Mouse (Mus musculus): ENCODE measurements around the gene Syn3. TPM values are rescaled to one million over a fixed set of nuclear protein-coding genes. Genes with fewer than 3 reads are reported as not detected.

The Syn3 gene
- polyA plus RNA-seq, 1 experiment from 2014 or later = 7.1 TPM

GRCm38 (mm10) chr10:86344654-86345053 is 154.0 kb downstream of the Syn3 start:
- no peaks in the 10 kb centered on the region for H3K27me3 ChIP-seq (ENCODE audit: control insufficient read depth, insufficient read depth, low read length)
- H3K4me3 ChIP-seq (ENCODE audit: low read depth, low read length) = no peak overlapping the region
- H3K9me3 ChIP-seq (ENCODE audit: control insufficient read depth, low read length) = no peaks in the 10 kb centered on the region
- H3K4me2 ChIP-seq (ENCODE audit: low read depth, low read length, severe bottlenecking) = no peak overlapping the region
- DNase-seq (ENCODE audit: low spot score) = no peak
- H3K27ac ChIP-seq (ENCODE audit: low read depth, low read length) = no peak overlapping the region
- no peaks in the 10 kb centered on the region for H3K36me3 ChIP-seq (ENCODE audit: control insufficient read depth, insufficient read depth, low read length)
- WGBS = 85% methylated on average over 6 of the region's 6 CpGs
- ATAC-seq (replicated peaks; ENCODE audit: low FRiP score) = no peak
- 0 out of 2 replicates have a peak, but pooled peaks cover 2% of the 10 kb centered on the region for H3K4me1 ChIP-seq (replicated peaks; ENCODE audit: control insufficient read depth, insufficient read depth, low read length)
- H3K9ac ChIP-seq (ENCODE audit: low read length) = no peak overlapping the region

- Histone ChIP-seq H3K9ac (ENCODE audit: low read length) (no peak overlapping the region), H3K36me3 (ENCODE audit: control insufficient read depth, insufficient read depth, low read length) (no peaks in the 10 kb centered on the region), H3K27me3 (ENCODE audit: control insufficient read depth, insufficient read depth, low read length) (no peaks in the 10 kb centered on the region), H3K4me2 (ENCODE audit: low read depth, low read length, severe bottlenecking) (no peak overlapping the region), H3K4me3 (ENCODE audit: low read depth, low read length) (no peak overlapping the region), H3K4me1 (replicated peaks; ENCODE audit: control insufficient read depth, insufficient read depth, low read length) (0 out of 2 replicates have a peak, but pooled peaks cover 2% of the 10 kb centered on the region), H3K9me3 (ENCODE audit: control insufficient read depth, low read length) (no peaks in the 10 kb centered on the region), H3K27ac (ENCODE audit: low read depth, low read length) (no peak overlapping the region)
- DNase-seq (ENCODE audit: low spot score) = no peak
- ATAC-seq (replicated peaks; ENCODE audit: low FRiP score) = no peak
- 92% methylated on average over 7 of the region's 7 CpGs for WGBS
Observed at GRCm38 (mm10) chr10:86343931-86344330, 154.8 kb downstream of the Syn3 start.

- ATAC-seq (replicated peaks; ENCODE audit: low FRiP score) = no peak
Observed at GRCm38 (mm10) chr10:86343362-86343761, 155.3 kb downstream of the Syn3 start.

GRCm38 (mm10) chr10:86342713-86343112 is 156.0 kb downstream of the Syn3 start:
- H3K27me3 ChIP-seq (ENCODE audit: control insufficient read depth, insufficient read depth, low read length) = no peaks in the 10 kb centered on the region
- WGBS = 79% methylated on average over 7 of the region's 7 CpGs
- no peaks in the 10 kb centered on the region for H3K9me3 ChIP-seq (ENCODE audit: control insufficient read depth, low read length)
- DNase-seq (ENCODE audit: low spot score) (no peak), ATAC-seq (replicated peaks; ENCODE audit: low FRiP score) (no peak)
- H3K4me1 ChIP-seq (replicated peaks; ENCODE audit: control insufficient read depth, insufficient read depth, low read length) = 0 out of 2 replicates have a peak, but pooled peaks cover 2% of the 10 kb centered on the region
- no peak overlapping the region for H3K9ac ChIP-seq (ENCODE audit: low read length)
- no peaks in the 10 kb centered on the region for H3K36me3 ChIP-seq (ENCODE audit: control insufficient read depth, insufficient read depth, low read length)
- no peak overlapping the region for H3K27ac ChIP-seq (ENCODE audit: low read depth, low read length)
- no peak overlapping the region for H3K4me2 ChIP-seq (ENCODE audit: low read depth, low read length, severe bottlenecking)
- no peak overlapping the region for H3K4me3 ChIP-seq (ENCODE audit: low read depth, low read length)

More at GRCm38 (mm10) chr10:86343362-86343761, 155.3 kb downstream of the Syn3 start:
- 93% methylated on average over 6 of the region's 6 CpGs for WGBS
- Histone ChIP-seq H3K4me2 (ENCODE audit: low read depth, low read length, severe bottlenecking) (no peak overlapping the region), H3K4me1 (replicated peaks; ENCODE audit: control insufficient read depth, insufficient read depth, low read length) (0 out of 2 replicates have a peak, but pooled peaks cover 2% of the 10 kb centered on the region), H3K27ac (ENCODE audit: low read depth, low read length) (no peak overlapping the region), H3K36me3 (ENCODE audit: control insufficient read depth, insufficient read depth, low read length) (no peaks in the 10 kb centered on the region), H3K27me3 (ENCODE audit: control insufficient read depth, insufficient read depth, low read length) (no peaks in the 10 kb centered on the region), H3K4me3 (ENCODE audit: low read depth, low read length) (no peak overlapping the region), H3K9ac (ENCODE audit: low read length) (no peak overlapping the region), H3K9me3 (ENCODE audit: control insufficient read depth, low read length) (no peaks in the 10 kb centered on the region)
- DNase-seq (ENCODE audit: low spot score) = no peak

GRCm38 (mm10) chr10:86342151-86342550 is 156.5 kb downstream of the Syn3 start:
- no peaks in the 10 kb centered on the region for H3K36me3 ChIP-seq (ENCODE audit: control insufficient read depth, insufficient read depth, low read length)
- no peaks in the 10 kb centered on the region for H3K27me3 ChIP-seq (ENCODE audit: control insufficient read depth, insufficient read depth, low read length)
- no peak overlapping the region for H3K4me2 ChIP-seq (ENCODE audit: low read depth, low read length, severe bottlenecking)
- no peaks in the 10 kb centered on the region for H3K9me3 ChIP-seq (ENCODE audit: control insufficient read depth, low read length)
- DNase-seq (ENCODE audit: low spot score) (no peak), ATAC-seq (replicated peaks; ENCODE audit: low FRiP score) (no peak)
- no peak overlapping the region for H3K27ac ChIP-seq (ENCODE audit: low read depth, low read length)
- 84% methylated on average over 4 of the region's 4 CpGs for WGBS
- H3K4me1 ChIP-seq (replicated peaks; ENCODE audit: control insufficient read depth, insufficient read depth, low read length) = 0 out of 2 replicates have a peak, but pooled peaks cover 2% of the 10 kb centered on the region
- H3K4me3 ChIP-seq (ENCODE audit: low read depth, low read length) = no peak overlapping the region
- no peak overlapping the region for H3K9ac ChIP-seq (ENCODE audit: low read length)

- no peak overlapping the region for H3K4me2 ChIP-seq (ENCODE audit: low read depth, low read length, severe bottlenecking)
- ATAC-seq (replicated peaks; ENCODE audit: low FRiP score) = no peak
- no peaks in the 10 kb centered on the region for H3K9me3 ChIP-seq (ENCODE audit: control insufficient read depth, low read length)
- no peaks in the 10 kb centered on the region for H3K36me3 ChIP-seq (ENCODE audit: control insufficient read depth, insufficient read depth, low read length)
- no peak overlapping the region for H3K4me3 ChIP-seq (ENCODE audit: low read depth, low read length)
- H3K27me3 ChIP-seq (ENCODE audit: control insufficient read depth, insufficient read depth, low read length) = no peaks in the 10 kb centered on the region
- 0 out of 2 replicates have a peak, but pooled peaks cover 2% of the 10 kb centered on the region for H3K4me1 ChIP-seq (replicated peaks; ENCODE audit: control insufficient read depth, insufficient read depth, low read length)
- no peak for DNase-seq (ENCODE audit: low spot score)
- H3K27ac ChIP-seq (ENCODE audit: low read depth, low read length) = no peak overlapping the region
- 33% methylated on average over 8 of the region's 8 CpGs for WGBS
- H3K9ac ChIP-seq (ENCODE audit: low read length) = no peak overlapping the region
Observed at GRCm38 (mm10) chr10:86341589-86341988, 157.1 kb downstream of the Syn3 start.

GRCm38 (mm10) chr10:86340991-86341527 is 157.6 kb downstream of the Syn3 start:
- no peak overlapping the region for H3K4me3 ChIP-seq (ENCODE audit: low read depth, low read length)
- DNase-seq (ENCODE audit: low spot score) (no peak), ATAC-seq (replicated peaks; ENCODE audit: low FRiP score) (no peak)
- H3K4me2 ChIP-seq (ENCODE audit: low read depth, low read length, severe bottlenecking) = no peak overlapping the region
- H3K9ac ChIP-seq (ENCODE audit: low read length) = no peak overlapping the region
- no peaks in the 10 kb centered on the region for H3K9me3 ChIP-seq (ENCODE audit: control insufficient read depth, low read length)
- H3K27ac ChIP-seq (ENCODE audit: low read depth, low read length) = no peak overlapping the region
- 0 out of 2 replicates have a peak, but pooled peaks cover 2% of the 10 kb centered on the region for H3K4me1 ChIP-seq (replicated peaks; ENCODE audit: control insufficient read depth, insufficient read depth, low read length)
- no peaks in the 10 kb centered on the region for H3K36me3 ChIP-seq (ENCODE audit: control insufficient read depth, insufficient read depth, low read length)
- no peaks in the 10 kb centered on the region for H3K27me3 ChIP-seq (ENCODE audit: control insufficient read depth, insufficient read depth, low read length)
- WGBS = 81% methylated on average over 3 of the region's 3 CpGs

- H3K4me1 ChIP-seq (replicated peaks; ENCODE audit: control insufficient read depth, insufficient read depth, low read length) = 0 out of 2 replicates have a peak, but pooled peaks cover 2% of the 10 kb centered on the region
- no peaks in the 10 kb centered on the region for H3K36me3 ChIP-seq (ENCODE audit: control insufficient read depth, insufficient read depth, low read length)
- DNase-seq (ENCODE audit: low spot score) (no peak), ATAC-seq (replicated peaks; ENCODE audit: low FRiP score) (no peak)
- no peak overlapping the region for H3K4me3 ChIP-seq (ENCODE audit: low read depth, low read length)
- H3K9ac ChIP-seq (ENCODE audit: low read length) = no peak overlapping the region
- no peaks in the 10 kb centered on the region for H3K27me3 ChIP-seq (ENCODE audit: control insufficient read depth, insufficient read depth, low read length)
- H3K9me3 ChIP-seq (ENCODE audit: control insufficient read depth, low read length) = no peaks in the 10 kb centered on the region
- H3K27ac ChIP-seq (ENCODE audit: low read depth, low read length) = no peak overlapping the region
- 85% methylated on average over 7 of the region's 7 CpGs for WGBS
- no peak overlapping the region for H3K4me2 ChIP-seq (ENCODE audit: low read depth, low read length, severe bottlenecking)
Observed at GRCm38 (mm10) chr10:86340421-86340820, 158.3 kb downstream of the Syn3 start.
